Mouse (Mus musculus) T-cell, adult 66 days (primary cell): ENCODE data around the gene Wfdc6a. TPM values are rescaled to one million over a fixed set of nuclear protein-coding genes. Genes with fewer than 3 reads are reported as not detected.

Source experiments
- total RNA-seq, 2 experiments: library from RNA; stranded (reverse); gene quantifications; 3 replicates in 1 of 2; 4 replicates in 1 of 2; pipeline ENCODE4 v1.2.4; 2023

Wfdc6a gene
- not detected for total RNA-seq

GRCm38 (mm10) chr2:164585025-164585725, at the start of gene Wfdc6a:
Gene Wfdc6a, minus strand, starts transcription at chr2:164585447.

GRCm38 (mm10) chr2:164613471-164613870, 28.2 kb upstream of the Wfdc6a start, which contains the start of the genes Wfdc6b and Wfdc8:
Gene Wfdc6b, plus strand, starts transcription at chr2:164613522.
Gene Wfdc8, minus strand, starts transcription at chr2:164613626.

GRCm38 (mm10) chr2:164593494-164593893, 8.2 kb upstream of the Wfdc6a start, which contains the start of gene Eppin:
Gene Eppin, minus strand, starts transcription at chr2:164593594.

GRCm38 (mm10) chr2:164573359-164573758, 11.9 kb downstream of the Wfdc6a start, which contains the start of gene Spint3:
Gene Spint3, minus strand, starts transcription at chr2:164573459.

GRCm38 (mm10) chr2:164562391-164563188, 22.7 kb downstream of the Wfdc6a start, which contains the start of gene Wfdc2:
Gene Wfdc2, plus strand, starts transcription at chr2:164562413.

Other genes starting within 250 kb of the Wfdc6a start
- gene Slpi, start 196.4 kb downstream of the Wfdc6a start, total RNA-seq = 1 to 10 TPM; 6.9 to 9.3 TPM
- not detected for gene Rbpjl, start 182.3 kb downstream of the Wfdc6a start, total RNA-seq
- gene Matn4, start 180.3 kb downstream of the Wfdc6a start, total RNA-seq = not detected
- gene Sdc4, start 141.6 kb downstream of the Wfdc6a start, total RNA-seq = 1 to 10 TPM; 3.3 to 3.8 TPM
- gene Sys1, start 128.5 kb downstream of the Wfdc6a start, total RNA-seq = 10 to 100 TPM; 54.0 to 59.5 TPM
- not detected for gene Gm20458, start 124.5 kb downstream of the Wfdc6a start, total RNA-seq
- gene Trp53tg5, start 111.7 kb downstream of the Wfdc6a start, total RNA-seq = not detected
- gene Dbndd2, start 99.3 kb downstream of the Wfdc6a start, total RNA-seq = 10 to 100 TPM in 1 of 2 experiments, 1 to 10 TPM in 1; 9.3 to 13.0 TPM
- 10 to 100 TPM; 67.3 to 77.4 TPM for gene Pigt, start 87.9 kb downstream of the Wfdc6a start, total RNA-seq
- not detected for gene Wfdc2, start 23.0 kb downstream of the Wfdc6a start, total RNA-seq
- gene Spint3, start 12.0 kb downstream of the Wfdc6a start, total RNA-seq = not detected
- gene Eppin, start 8.1 kb upstream of the Wfdc6a start, total RNA-seq = not detected
- gene Wfdc6b, start 28.1 kb upstream of the Wfdc6a start, total RNA-seq = not detected
- gene Wfdc8, start 28.2 kb upstream of the Wfdc6a start, total RNA-seq = not detected
- not detected for gene Wfdc16, start 53.3 kb upstream of the Wfdc6a start, total RNA-seq
- not detected for gene Wfdc10, start 70.6 kb upstream of the Wfdc6a start, total RNA-seq
- gene Wfdc9, start 71.1 kb upstream of the Wfdc6a start, total RNA-seq = not detected
- not detected for gene Wfdc11, start 88.6 kb upstream of the Wfdc6a start, total RNA-seq
- not detected for gene Wfdc13, start 99.7 kb upstream of the Wfdc6a start, total RNA-seq
- gene Spint4, start 113.1 kb upstream of the Wfdc6a start, total RNA-seq = not detected
- gene Spint5, start 129.9 kb upstream of the Wfdc6a start, total RNA-seq = not detected
- under 1 TPM in 1 of 2 experiments, not detected in 1; 0.36 TPM for gene Wfdc3, start 160.5 kb upstream of the Wfdc6a start, total RNA-seq
- 10 to 100 TPM; 41.7 to 46.9 TPM for gene Dnttip1, start 160.5 kb upstream of the Wfdc6a start, total RNA-seq
- 1 to 10 TPM; 2.9 to 9.5 TPM for gene Ube2c, start 184.5 kb upstream of the Wfdc6a start, total RNA-seq
- not detected for gene Tnnc2, start 194.5 kb upstream of the Wfdc6a start, total RNA-seq
- gene Snx21, start 200.4 kb upstream of the Wfdc6a start, total RNA-seq = under 1 TPM; 0.33 to 0.96 TPM
- gene Acot8, start 219.4 kb upstream of the Wfdc6a start, total RNA-seq = 10 to 100 TPM; 51.6 to 59.8 TPM
- 1 to 10 TPM; 3.4 to 3.6 TPM for gene Zswim3, start 219.7 kb upstream of the Wfdc6a start, total RNA-seq
- gene Zswim1, start 237.2 kb upstream of the Wfdc6a start, total RNA-seq = 10 to 100 TPM; 11.1 to 11.2 TPM
- not detected for gene Spata25, start 243.1 kb upstream of the Wfdc6a start, total RNA-seq
- gene Ctsa, start 247.4 kb upstream of the Wfdc6a start, total RNA-seq = 100 to 1,000 TPM; 118 to 128 TPM
- 1 to 10 TPM; 1.1 to 1.7 TPM for gene Neurl2, start 248.0 kb upstream of the Wfdc6a start, total RNA-seq